21 mouse cellular contexts compared by ENCODE assay signal in genomic region chr9:22695392-22695791, GRCm38 (mm10).
"Had no signal": no experiment of that assay in that cellular context is flagged by ENCODE, and none has a peak within 500 bp of the region (broad histone marks: within the 10 kb centered on the region; RNA-seq: fewer than 3 reads in every experiment).

No protein-coding gene starts in this region.

- ATAC-seq: liver, postnatal 0 days; midbrain, embryonic 13.5 days; midbrain, embryonic 16.5 days had no signal

- H3K4me3 ChIP-seq: kidney, embryonic 15.5 days; limb, embryonic 12.5 days; limb, embryonic 15.5 days; megakaryocyte, embryonic 14.5 days; midbrain, embryonic 10.5 days; midbrain, embryonic 13.5 days; myocyte had no signal

- H3K27me3 ChIP-seq: kidney, embryonic 15.5 days; limb, embryonic 12.5 days; limb, embryonic 15.5 days; megakaryocyte, embryonic 14.5 days; midbrain, embryonic 13.5 days had no signal

- H3K36me3 ChIP-seq: kidney, embryonic 15.5 days; limb, embryonic 12.5 days; limb, embryonic 15.5 days; midbrain, embryonic 10.5 days had no signal

- H3K9ac ChIP-seq: kidney, embryonic 15.5 days; limb, embryonic 12.5 days; limb, embryonic 15.5 days; liver, embryonic 14.5 days; liver, postnatal 0 days; midbrain, embryonic 13.5 days had no signal

- H3K4me2 ChIP-seq: kidney, embryonic 15.5 days; limb, embryonic 12.5 days; limb, embryonic 15.5 days; liver, embryonic 11.5 days; midbrain, embryonic 13.5 days had no signal

- H3K4me1 ChIP-seq: kidney, embryonic 15.5 days had no signal

- H3K27ac ChIP-seq: kidney, embryonic 15.5 days; limb, embryonic 12.5 days; limb, embryonic 15.5 days; liver, embryonic 14.5 days; midbrain, embryonic 10.5 days; midbrain, embryonic 13.5 days; stomach, postnatal 0 days had no signal

- DNase-seq: kidney, adult 2 months; kidney, postnatal 14 days; kidney, postnatal 4 days; left cerebral cortex, postnatal 4 days; liver, postnatal 0 days; lung, postnatal 10 days; lung, postnatal 36 days; thymus, adult 2 months; thymus, postnatal 14 days; thymus, postnatal 4 days had no signal

- H3K9me3 ChIP-seq: limb, embryonic 15.5 days; midbrain, embryonic 10.5 days; midbrain, embryonic 13.5 days had no signal
